Mouse (Mus musculus): ENCODE results near the gene Map3k4. TPM values are rescaled to one million over a fixed set of nuclear protein-coding genes. Genes with fewer than 3 reads are reported as not detected.

Map3k4 gene
- polyA plus RNA-seq, 1 experiment from 2014 or later, result 36.4 TPM

DNA sequence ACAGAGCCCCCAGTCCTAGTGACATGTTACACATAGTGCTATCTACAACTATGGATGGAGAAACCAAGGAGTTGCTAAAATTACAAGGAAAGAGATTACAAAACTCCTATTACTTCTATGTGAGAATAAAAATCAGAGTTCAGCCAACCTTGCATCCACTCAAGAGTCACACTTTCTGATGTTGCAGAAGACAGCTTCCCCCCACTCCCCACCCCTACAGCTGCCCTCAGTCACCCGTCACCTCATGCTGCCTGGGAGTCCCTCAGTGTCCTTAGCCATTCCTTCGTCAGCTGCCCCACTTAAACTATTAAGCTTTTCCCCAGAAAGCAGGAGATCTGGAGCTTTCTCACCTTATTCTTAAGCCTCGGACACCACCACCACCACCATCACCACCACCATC is 54.3 kb downstream of the Map3k4 start:
- H3K4me3 ChIP-seq (replicated peaks), result no peak overlapping the region
- H3K4me1 ChIP-seq, result peaks cover 34% of the 10 kb centered on the region
- no peak overlapping the region for H3K27ac ChIP-seq (replicated peaks)
- H3K36me3 ChIP-seq, result peaks cover 31% of the 10 kb centered on the region
- H3K27me3 ChIP-seq (replicated peaks), result no peaks in the 10 kb centered on the region
- H3K9me3 ChIP-seq (replicated peaks), result no peaks in the 10 kb centered on the region
- H3K4me2 ChIP-seq, result no peak overlapping the region
- no peak for ATAC-seq (ENCODE audit: low FRiP score)
- no peak overlapping the region for H3K9ac ChIP-seq (replicated peaks)
- 89% methylated on average over 3 of the region's 3 CpGs for WGBS

DNA sequence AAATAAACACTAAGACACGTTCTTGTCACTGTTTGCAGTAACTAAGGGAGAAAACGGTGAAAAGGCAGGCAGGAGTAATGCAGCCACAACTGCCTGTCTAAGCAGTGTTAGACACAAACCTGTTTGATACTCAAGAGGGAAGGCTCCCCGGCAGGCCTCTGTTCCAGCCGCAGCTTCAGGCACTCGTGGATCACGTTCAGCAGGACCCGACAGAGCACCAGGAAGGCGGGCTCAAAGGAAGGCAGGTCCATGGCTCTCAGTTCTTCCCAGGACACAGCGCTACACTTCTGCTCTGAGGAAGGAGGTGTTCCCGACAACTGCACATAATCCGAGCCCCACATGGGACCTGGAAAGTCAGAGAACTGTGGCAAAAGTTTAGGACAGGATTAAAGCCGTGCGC is 54.8 kb downstream of the Map3k4 start:
- H3K4me3 ChIP-seq (replicated peaks), result no peak overlapping the region
- H3K9me3 ChIP-seq (replicated peaks), result no peaks in the 10 kb centered on the region
- peaks cover 32% of the 10 kb centered on the region for H3K4me1 ChIP-seq
- no peak overlapping the region for H3K27ac ChIP-seq (replicated peaks)
- H3K4me2 ChIP-seq, result no peak overlapping the region
- H3K27me3 ChIP-seq (replicated peaks), result no peaks in the 10 kb centered on the region
- peaks cover 37% of the 10 kb centered on the region for H3K36me3 ChIP-seq
- 87% methylated on average over 13 of the region's 13 CpGs for WGBS
- H3K9ac ChIP-seq (replicated peaks), result no peak overlapping the region
- no peak for ATAC-seq (ENCODE audit: low FRiP score)

GRCm38 (mm10) chr17:12262851-12263250 is 55.7 kb downstream of the Map3k4 start:
- H3K4me2 ChIP-seq, result no peak overlapping the region
- no peak overlapping the region for H3K9ac ChIP-seq (replicated peaks)
- no peak for ATAC-seq (ENCODE audit: low FRiP score)
- H3K4me3 ChIP-seq (replicated peaks), result no peak overlapping the region
- 89% methylated on average over 8 of the region's 8 CpGs for WGBS
- H3K4me1 ChIP-seq, result peaks cover 25% of the 10 kb centered on the region
- H3K9me3 ChIP-seq (replicated peaks), result no peaks in the 10 kb centered on the region
- peaks cover 46% of the 10 kb centered on the region for H3K36me3 ChIP-seq
- H3K27ac ChIP-seq (replicated peaks), result no peak overlapping the region
- no peaks in the 10 kb centered on the region for H3K27me3 ChIP-seq (replicated peaks)

DNA sequence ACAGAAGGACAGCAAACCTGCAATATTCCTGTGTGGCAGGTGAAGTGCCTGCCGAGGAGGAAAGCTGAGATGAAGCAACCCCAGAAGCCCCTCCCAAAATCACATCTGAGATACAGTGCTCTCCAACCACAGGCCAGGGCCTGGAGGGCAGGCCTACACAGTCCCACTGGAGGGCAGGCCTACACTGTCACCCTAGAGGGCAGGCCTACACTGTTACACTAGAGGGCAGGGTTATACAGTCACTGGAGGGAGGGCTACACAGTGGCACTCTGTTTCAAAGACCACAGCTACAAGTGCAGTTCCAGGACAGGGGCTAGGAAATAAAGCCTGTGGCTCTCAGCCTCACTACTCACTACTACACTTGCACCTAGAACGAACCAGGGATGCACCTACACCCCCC is 56.7 kb downstream of the Map3k4 start:
- no peak for ATAC-seq (ENCODE audit: low FRiP score)
- 82% methylated on average over 2 of the region's 2 CpGs for WGBS
- peaks cover 16% of the 10 kb centered on the region for H3K4me1 ChIP-seq
- no peaks in the 10 kb centered on the region for H3K9me3 ChIP-seq (replicated peaks)
- H3K4me3 ChIP-seq (replicated peaks), result no peak overlapping the region
- peaks cover 56% of the 10 kb centered on the region for H3K36me3 ChIP-seq
- no peak overlapping the region for H3K9ac ChIP-seq (replicated peaks)
- no peak overlapping the region for H3K27ac ChIP-seq (replicated peaks)
- H3K4me2 ChIP-seq, result no peak overlapping the region
- H3K27me3 ChIP-seq (replicated peaks), result no peaks in the 10 kb centered on the region

GRCm38 (mm10) chr17:12261376-12261775 is 57.2 kb downstream of the Map3k4 start:
- Histone ChIP-seq H3K4me3 (replicated peaks) (no peak overlapping the region), H3K36me3 (peaks cover 61% of the 10 kb centered on the region), H3K9ac (replicated peaks) (no peak overlapping the region), H3K4me1 (peaks cover 11% of the 10 kb centered on the region), H3K27ac (replicated peaks) (no peak overlapping the region), H3K4me2 (no peak overlapping the region), H3K9me3 (replicated peaks) (no peaks in the 10 kb centered on the region), H3K27me3 (replicated peaks) (no peaks in the 10 kb centered on the region)
- ATAC-seq (ENCODE audit: low FRiP score), result no peak
- 86% methylated on average over 7 of the region's 7 CpGs for WGBS

DNA sequence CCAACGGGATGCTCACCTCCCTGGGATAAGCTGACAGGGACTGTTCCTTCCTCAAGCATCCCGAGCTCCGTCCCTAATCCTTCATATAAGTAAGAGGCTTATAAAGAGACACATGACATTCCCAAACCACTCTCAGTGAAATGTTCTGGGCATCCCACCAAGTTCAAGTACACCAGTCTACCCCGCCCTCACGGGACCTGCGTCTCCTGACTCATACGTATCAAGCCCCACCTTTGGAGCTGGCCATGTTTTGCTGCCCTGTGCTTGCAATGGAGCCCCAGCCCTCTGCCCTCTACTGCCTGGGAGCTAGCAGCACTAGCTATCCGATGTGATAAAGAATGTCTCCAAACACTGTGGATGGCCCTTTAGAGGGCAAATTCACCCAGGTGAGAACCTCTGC is 58.6 kb downstream of the Map3k4 start:
- Histone ChIP-seq H3K36me3 (peaks cover 75% of the 10 kb centered on the region), H3K4me3 (replicated peaks) (no peak overlapping the region), H3K27ac (replicated peaks) (no peak overlapping the region), H3K9me3 (replicated peaks) (no peaks in the 10 kb centered on the region), H3K9ac (replicated peaks) (no peak overlapping the region), H3K4me1 (no peaks in the 10 kb centered on the region), H3K27me3 (replicated peaks) (no peaks in the 10 kb centered on the region), H3K4me2 (no peak overlapping the region)
- no peak for ATAC-seq (ENCODE audit: low FRiP score)
- WGBS, result 93% methylated on average over 8 of the region's 8 CpGs

DNA sequence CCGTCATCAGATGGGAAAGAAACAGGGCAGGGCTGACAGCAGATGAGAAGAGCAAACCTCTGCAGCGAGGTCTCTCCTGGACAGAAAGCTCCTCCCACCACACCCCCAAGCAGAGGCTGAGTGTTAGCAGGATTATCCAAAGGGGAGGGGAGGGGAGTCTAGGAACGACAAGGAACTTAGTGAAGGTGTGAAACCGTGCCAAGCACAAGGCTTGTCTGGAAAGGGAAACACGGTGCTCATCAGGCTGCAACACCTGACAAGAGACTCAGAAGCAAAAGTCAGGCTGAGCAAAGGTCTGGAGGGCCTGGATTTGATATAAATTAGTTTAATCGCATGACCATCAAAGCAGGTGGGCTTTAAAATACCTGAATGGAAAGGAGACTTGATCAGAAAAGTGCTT is 60.1 kb downstream of the Map3k4 start:
- H3K9me3 ChIP-seq (replicated peaks), result no peaks in the 10 kb centered on the region
- no peak overlapping the region for H3K4me2 ChIP-seq
- no peak overlapping the region for H3K4me3 ChIP-seq (replicated peaks)
- ATAC-seq (ENCODE audit: low FRiP score), result no peak
- H3K27me3 ChIP-seq (replicated peaks), result no peaks in the 10 kb centered on the region
- peaks cover 85% of the 10 kb centered on the region for H3K36me3 ChIP-seq
- WGBS, result 80% methylated on average over 6 of the region's 6 CpGs
- no peak overlapping the region for H3K27ac ChIP-seq (replicated peaks)
- no peaks in the 10 kb centered on the region for H3K4me1 ChIP-seq
- no peak overlapping the region for H3K9ac ChIP-seq (replicated peaks)

DNA sequence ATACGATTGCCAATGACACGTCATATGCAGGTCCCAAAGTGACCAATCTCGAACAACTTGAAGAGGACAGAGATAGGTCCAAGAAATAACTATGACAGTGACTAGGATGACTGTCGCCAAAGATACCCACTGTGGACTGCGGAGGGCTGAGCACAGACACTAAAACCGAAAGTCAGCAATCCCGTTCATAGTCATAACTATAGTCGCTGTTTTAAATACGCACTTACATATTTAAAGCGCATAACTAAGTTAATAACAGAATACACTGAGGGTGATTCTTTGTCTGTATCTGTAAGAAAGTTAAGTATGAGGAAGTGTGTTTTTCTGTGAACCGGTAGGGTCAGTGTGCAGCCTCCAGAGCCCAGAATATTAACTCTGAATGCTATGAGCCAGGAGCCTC is 62.5 kb downstream of the Map3k4 start:
- Histone ChIP-seq H3K36me3 (peaks cover 93% of the 10 kb centered on the region), H3K27me3 (replicated peaks) (no peaks in the 10 kb centered on the region), H3K4me3 (replicated peaks) (no peak overlapping the region), H3K4me2 (no peak overlapping the region), H3K9ac (replicated peaks) (no peak overlapping the region), H3K4me1 (no peaks in the 10 kb centered on the region), H3K27ac (replicated peaks) (no peak overlapping the region), H3K9me3 (replicated peaks) (no peaks in the 10 kb centered on the region)
- WGBS, result 98% methylated on average over 11 of the region's 11 CpGs
- ATAC-seq (ENCODE audit: low FRiP score), result no peak

DNA sequence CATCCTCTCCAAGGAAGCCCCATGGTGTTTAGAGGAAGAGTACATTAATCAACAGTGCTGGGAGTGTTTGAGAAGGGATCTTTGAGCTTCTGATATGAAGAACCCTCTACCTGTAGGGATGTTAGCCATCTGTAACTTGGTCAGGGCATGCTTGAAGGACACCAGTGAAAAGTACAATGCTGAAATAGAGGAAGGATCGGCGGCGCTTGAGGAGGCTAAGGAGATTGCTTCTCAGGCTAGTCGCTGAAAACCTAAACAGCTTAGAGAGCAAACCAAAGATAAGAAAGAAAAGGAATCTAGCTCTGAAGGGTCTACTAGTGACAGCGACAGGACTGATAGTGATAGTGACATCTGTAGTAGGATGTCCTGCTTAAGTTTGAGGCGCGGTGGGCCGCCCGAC is 68.0 kb downstream of the Map3k4 start:
- H3K36me3 ChIP-seq, result peaks cover 82% of the 10 kb centered on the region
- no peak overlapping the region for H3K4me2 ChIP-seq
- 99% methylated on average over 9 of the region's 9 CpGs for WGBS
- H3K27me3 ChIP-seq (replicated peaks), result no peaks in the 10 kb centered on the region
- H3K9ac ChIP-seq (replicated peaks), result no peak overlapping the region
- H3K4me1 ChIP-seq, result no peaks in the 10 kb centered on the region
- H3K9me3 ChIP-seq (replicated peaks), result no peaks in the 10 kb centered on the region
- no peak overlapping the region for H3K4me3 ChIP-seq (replicated peaks)
- H3K27ac ChIP-seq (replicated peaks), result no peak overlapping the region
- no peak for ATAC-seq (ENCODE audit: low FRiP score)

- 96% methylated on average over 19 of the region's 19 CpGs for WGBS
- H3K36me3 ChIP-seq, result peaks cover 75% of the 10 kb centered on the region
- no peak overlapping the region for H3K4me3 ChIP-seq (replicated peaks)
- no peaks in the 10 kb centered on the region for H3K9me3 ChIP-seq (replicated peaks)
- no peak overlapping the region for H3K9ac ChIP-seq (replicated peaks)
- no peak for ATAC-seq (ENCODE audit: low FRiP score)
- no peak overlapping the region for H3K27ac ChIP-seq (replicated peaks)
- H3K4me1 ChIP-seq, result no peaks in the 10 kb centered on the region
- no peak overlapping the region for H3K4me2 ChIP-seq
- no peaks in the 10 kb centered on the region for H3K27me3 ChIP-seq (replicated peaks)
Observed at GRCm38 (mm10) chr17:12249783-12250504, 68.7 kb downstream of the Map3k4 start.

- WGBS, result 96% methylated on average over 3 of the region's 3 CpGs
- no peak overlapping the region for H3K9ac ChIP-seq (replicated peaks)
- H3K27ac ChIP-seq (replicated peaks), result no peak overlapping the region
- H3K27me3 ChIP-seq (replicated peaks), result no peaks in the 10 kb centered on the region
- H3K36me3 ChIP-seq, result peaks cover 55% of the 10 kb centered on the region
- 0 out of 2 replicates have a peak, but pooled peaks cover 3% of the 10 kb centered on the region for H3K4me1 ChIP-seq
- H3K9me3 ChIP-seq (replicated peaks), result no peaks in the 10 kb centered on the region
- H3K4me2 ChIP-seq, result no peak overlapping the region
- no peak for ATAC-seq (ENCODE audit: low FRiP score)
- H3K4me3 ChIP-seq (replicated peaks), result no peak overlapping the region
Observed at GRCm38 (mm10) chr17:12240701-12241100, 77.9 kb downstream of the Map3k4 start.

DNA sequence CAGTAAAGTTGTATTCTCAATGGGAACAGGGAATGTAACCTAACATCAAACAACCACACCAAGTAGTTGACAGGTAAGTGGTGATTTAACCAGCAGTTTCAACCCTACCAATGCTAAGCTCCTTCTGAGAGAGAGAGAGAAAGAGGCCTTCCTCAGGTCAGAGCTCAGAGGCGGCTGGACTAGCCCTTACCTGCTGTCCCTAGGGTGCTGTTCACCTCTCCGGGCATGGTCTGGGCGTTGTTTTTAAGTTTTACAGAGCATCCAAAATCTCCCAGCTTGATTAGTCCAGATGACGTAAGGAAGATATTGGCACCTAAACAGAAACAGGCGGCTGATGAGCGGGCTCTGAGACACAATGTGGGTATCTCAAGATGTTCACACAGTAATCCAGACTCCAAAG is 85.9 kb downstream of the Map3k4 start:
- Histone ChIP-seq H3K4me2 (no peak overlapping the region), H3K9ac (replicated peaks) (no peak overlapping the region), H3K27me3 (replicated peaks) (no peaks in the 10 kb centered on the region), H3K27ac (replicated peaks) (no peak overlapping the region), H3K4me1 (peaks cover 10% of the 10 kb centered on the region; the same call in 1 of the 2 replicates), H3K9me3 (replicated peaks) (no peaks in the 10 kb centered on the region), H3K4me3 (replicated peaks) (no peak overlapping the region), H3K36me3 (peaks cover 83% of the 10 kb centered on the region)
- ATAC-seq (ENCODE audit: low FRiP score), result no peak
- WGBS, result 97% methylated on average over 6 of the region's 6 CpGs
